Mouse (Mus musculus) stomach, embryonic 15.5 days (tissue): Measurements from ENCODE around the gene Plin5. TPM values are rescaled to one million over a fixed set of nuclear protein-coding genes. Genes with fewer than 3 reads are reported as not detected.
A peak's percentile ranks its signal among the peaks of the same experiment; 100 is the strongest.
"Not testable (repeated sequence)": the region's sequence is repeated elsewhere in the genome, so short reads cannot be mapped to it uniquely, and the experiment has no call there.

Source experiments
- ATAC-seq: fragments of 200-750 bp; cut with Nextera tagmentation; 2 replicates; pipeline ENCODE4 v1.8.0; 2017; ENCODE audit warnings: low read depth, moderate number of reproducible peaks, moderate TSS enrichment; ENCODE audit not compliant: insufficient read depth, low FRiP score
- H3K27ac ChIP-seq: fragments of 300-500 bp; sonication (generic); 2 replicates; pipeline ENCODE4 v1.5.1; 2015; ENCODE audit warnings: mild to moderate bottlenecking, inconsistent platforms
- H3K27me3 ChIP-seq: fragments of 300-500 bp; sonication (generic); replicated peaks from 2 replicates; pipeline ENCODE4 v1.6.1; 2015; ENCODE audit warnings: inconsistent platforms
- H3K36me3 ChIP-seq: fragments of 300-500 bp; sonication (generic); 2 replicates; pipeline ENCODE4 v1.6.1; 2015; ENCODE audit warnings: inconsistent platforms
- H3K4me1 ChIP-seq: fragments of 300-500 bp; sonication (generic); 2 replicates; pipeline ENCODE4 v1.6.1; 2015; ENCODE audit warnings: inconsistent platforms
- H3K4me2 ChIP-seq: fragments of 300-500 bp; sonication (generic); 2 replicates; pipeline ENCODE4 v1.6.1; 2015; ENCODE audit warnings: mild to moderate bottlenecking, inconsistent platforms
- H3K4me3 ChIP-seq: fragments of 300-500 bp; sonication (generic); replicated peaks from 2 replicates; pipeline ENCODE4 v1.5.1; 2015; ENCODE audit warnings: inconsistent platforms
- H3K9ac ChIP-seq: fragments of 300-500 bp; sonication (generic); 2 replicates; pipeline ENCODE4 v1.6.1; 2015; ENCODE audit warnings: inconsistent platforms
- H3K9me3 ChIP-seq: fragments of 300-500 bp; sonication (generic); 2 replicates; pipeline ENCODE4 v1.6.1; 2016; ENCODE audit warnings: inconsistent platforms
- WGBS: fragments of 180-500 bp; shearing (Covaris S2); methylation state at CpG from one replicate; pipeline ENCODE4 v1.1.7; 2015; 5-methylcytosine and 5-hydroxymethylcytosine counted together
- polyA plus RNA-seq: library from polyadenylated mRNA; unstranded; fragments of >200 nt; fragmentation: Nextera tagmentation; extraction: Ambion mirVana; gene quantifications from 2 replicates; pipeline ENCODE4 v1.2.1, GENCODE M21; 2015

Plin5 gene
- polyA plus RNA-seq, 1 experiment from 2014 or later: 0.42 TPM

GRCm38 (mm10) chr17:56078880-56079795 is 38.3 kb downstream of the Plin5 start, which contains the start of gene Hdgfl2:
Hdgfl2 (plus strand) TSS chr17:56079634.
- WGBS: under 1% methylated on average over 59 of the region's 61 CpGs
- Histone ChIP-seq H3K9ac (peak within 1 kb of the TSS; percentile 88), H3K36me3 (0 out of 2 replicates have a peak, but pooled peaks cover 7% of the 10 kb centered on the region), H3K4me3 (peak within 1 kb of the TSS; percentile 84), H3K4me2 (peak within 1 kb of the TSS; percentile 91), H3K27ac (peak within 1 kb of the TSS; percentile 61; the same call in 1 of the 2 replicates), H3K4me1 (peaks cover 29% of the 10 kb centered on the region), H3K9me3 (no peaks in the 10 kb centered on the region), H3K27me3 (no peaks in the 10 kb centered on the region)
- peak; percentile 93 for ATAC-seq

DNA sequence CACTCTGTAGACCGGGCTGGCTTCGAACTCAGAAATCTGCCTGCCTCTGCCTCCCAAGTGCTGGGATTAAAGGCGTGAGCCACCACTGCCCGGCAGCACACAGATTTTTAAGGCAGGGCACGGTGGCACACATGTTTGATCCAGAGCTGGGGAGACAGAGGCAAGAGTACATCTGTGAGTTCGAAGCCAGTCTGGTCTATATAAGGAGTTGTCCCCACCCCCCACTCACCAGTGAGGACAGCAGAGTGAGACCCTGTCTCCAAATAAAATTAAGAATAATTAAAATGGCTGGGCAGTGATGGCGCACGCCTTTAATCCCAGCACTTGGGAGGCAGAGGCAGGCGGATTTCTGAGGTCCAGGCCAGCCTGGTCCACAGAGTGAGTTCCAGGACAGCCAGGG is 39.0 kb downstream of the Plin5 start:
- peak overlapping the region; percentile 61; the same call in 1 of the 2 replicates for H3K27ac ChIP-seq
- peak overlapping the region; percentile 45 for H3K4me2 ChIP-seq
- not testable (repeated sequence) for ATAC-seq, H3K27me3 ChIP-seq, H3K9me3 ChIP-seq, H3K36me3 ChIP-seq, H3K9ac ChIP-seq
- peak overlapping the region; percentile 84 for H3K4me3 ChIP-seq
- peaks cover 35% of the 10 kb centered on the region for H3K4me1 ChIP-seq
- WGBS: 63% methylated on average over 9 of the region's 9 CpGs

GRCm38 (mm10) chr17:56077523-56077922 is 39.9 kb downstream of the Plin5 start:
- Histone ChIP-seq H3K4me1 (peaks cover 38% of the 10 kb centered on the region), H3K27ac (no peak overlapping the region), H3K4me3 (no peak overlapping the region), H3K36me3 (peaks cover 5% of the 10 kb centered on the region), H3K9me3 (no peaks in the 10 kb centered on the region), H3K27me3 (no peaks in the 10 kb centered on the region), H3K9ac (no peak overlapping the region), H3K4me2 (no peak overlapping the region)
- ATAC-seq: no peak
- WGBS: 88% methylated on average over 5 of the region's 5 CpGs

DNA sequence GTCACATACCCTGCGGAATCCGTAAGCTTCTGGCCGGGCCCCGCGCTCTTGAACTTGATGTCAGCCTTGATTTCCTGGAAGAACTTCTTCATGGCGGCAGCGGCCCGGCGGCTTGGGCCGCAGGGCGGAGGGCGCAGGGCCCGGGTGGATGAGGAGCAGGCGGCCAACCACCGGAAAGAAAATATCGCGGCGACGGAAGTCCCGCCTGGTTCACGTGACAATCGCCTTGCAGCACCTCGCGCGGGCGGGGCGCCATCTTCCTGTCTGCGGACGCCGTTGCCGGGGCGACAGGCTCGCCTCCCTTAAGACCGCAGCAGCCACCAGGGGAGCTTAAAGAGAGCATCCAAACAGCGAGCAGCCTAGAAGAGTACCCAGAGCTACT is 42.6 kb downstream of the Plin5 start, which contains the start of gene Ubxn6:
Gene Ubxn6 (minus strand): TSS at position 202 of the 382 bp plus-strand sequence.
- Histone ChIP-seq H3K4me3 (peak within 1 kb of the TSS; percentile 80), H3K4me1 (peaks cover 14% of the 10 kb centered on the region; the same call in 1 of the 2 replicates), H3K36me3 (peaks cover 28% of the 10 kb centered on the region), H3K9ac (peak within 1 kb of the TSS; percentile 64; the same call in 1 of the 2 replicates), H3K27me3 (no peaks in the 10 kb centered on the region), H3K27ac (peak within 1 kb of the TSS; percentile 98), H3K9me3 (no peaks in the 10 kb centered on the region), H3K4me2 (peak within 1 kb of the TSS; percentile 65)
- 0% methylated on average over 35 of the region's 35 CpGs for WGBS
- ATAC-seq: peak; percentile 16; the same call in 1 of the 2 replicates

GRCm38 (mm10) chr17:56074097-56074826 is 43.1 kb downstream of the Plin5 start:
- peak overlapping the region; percentile 98 for H3K27ac ChIP-seq
- peak; percentile 9 for ATAC-seq
- peak overlapping the region; percentile 65 for H3K4me2 ChIP-seq
- no peaks in the 10 kb centered on the region for H3K9me3 ChIP-seq
- 7% methylated on average over 22 of the region's 22 CpGs for WGBS
- peak overlapping the region; percentile 64; the same call in 1 of the 2 replicates for H3K9ac ChIP-seq
- peaks cover 32% of the 10 kb centered on the region for H3K36me3 ChIP-seq
- H3K27me3 ChIP-seq: no peaks in the 10 kb centered on the region
- peak overlapping the region; percentile 80 for H3K4me3 ChIP-seq
- peaks cover 14% of the 10 kb centered on the region; the same call in 1 of the 2 replicates for H3K4me1 ChIP-seq

DNA sequence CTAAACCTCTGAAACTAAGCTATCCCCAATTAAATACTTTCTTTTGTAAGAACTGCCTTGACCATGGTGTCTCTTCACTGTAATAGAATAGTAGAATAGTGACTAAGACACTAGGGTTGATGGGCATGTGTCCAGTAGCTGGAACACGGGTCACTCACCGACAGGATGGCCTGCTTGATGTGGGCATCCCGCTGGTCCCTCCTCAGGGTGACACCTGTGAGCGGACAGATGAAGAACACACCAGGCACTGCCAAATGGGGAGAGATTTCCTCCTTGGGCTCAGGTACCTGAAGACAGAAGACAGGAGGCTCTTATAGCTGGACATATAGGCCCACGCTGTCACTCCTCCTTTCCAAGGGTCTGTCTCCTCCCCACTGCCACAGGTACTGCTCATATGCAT is 45.2 kb downstream of the Plin5 start:
- WGBS: 91% methylated on average over 5 of the region's 5 CpGs
- Histone ChIP-seq H3K4me3 (no peak overlapping the region), H3K27ac (no peak overlapping the region), H3K4me2 (no peak overlapping the region), H3K9ac (no peak overlapping the region), H3K4me1 (peaks cover 14% of the 10 kb centered on the region; the same call in 1 of the 2 replicates), H3K9me3 (no peaks in the 10 kb centered on the region), H3K36me3 (peaks cover 52% of the 10 kb centered on the region), H3K27me3 (no peaks in the 10 kb centered on the region)
- ATAC-seq: no peak

- H3K36me3 ChIP-seq: peaks cover 61% of the 10 kb centered on the region
- no peaks in the 10 kb centered on the region for H3K27me3 ChIP-seq
- H3K27ac ChIP-seq: no peak overlapping the region
- no peak overlapping the region for H3K4me2 ChIP-seq
- no peak for ATAC-seq
- no peaks in the 10 kb centered on the region for H3K9me3 ChIP-seq
- H3K4me1 ChIP-seq: peaks cover 14% of the 10 kb centered on the region; the same call in 1 of the 2 replicates
- H3K4me3 ChIP-seq: no peak overlapping the region
- H3K9ac ChIP-seq: no peak overlapping the region
These were observed 46.3 kb downstream of the Plin5 start for GRCm38 (mm10) chr17:56071126-56071525.

- Histone ChIP-seq H3K27me3 (no peaks in the 10 kb centered on the region), H3K36me3 (peaks cover 82% of the 10 kb centered on the region), H3K4me1 (peaks cover 8% of the 10 kb centered on the region; the same call in 1 of the 2 replicates), H3K9me3 (no peaks in the 10 kb centered on the region), H3K9ac (no peak overlapping the region), H3K4me3 (no peak overlapping the region), H3K4me2 (no peak overlapping the region), H3K27ac (no peak overlapping the region)
- 96% methylated on average over 14 of the region's 14 CpGs for WGBS
- no peak for ATAC-seq
These were observed 48.3 kb downstream of the Plin5 start for GRCm38 (mm10) chr17:56069066-56069465.

DNA sequence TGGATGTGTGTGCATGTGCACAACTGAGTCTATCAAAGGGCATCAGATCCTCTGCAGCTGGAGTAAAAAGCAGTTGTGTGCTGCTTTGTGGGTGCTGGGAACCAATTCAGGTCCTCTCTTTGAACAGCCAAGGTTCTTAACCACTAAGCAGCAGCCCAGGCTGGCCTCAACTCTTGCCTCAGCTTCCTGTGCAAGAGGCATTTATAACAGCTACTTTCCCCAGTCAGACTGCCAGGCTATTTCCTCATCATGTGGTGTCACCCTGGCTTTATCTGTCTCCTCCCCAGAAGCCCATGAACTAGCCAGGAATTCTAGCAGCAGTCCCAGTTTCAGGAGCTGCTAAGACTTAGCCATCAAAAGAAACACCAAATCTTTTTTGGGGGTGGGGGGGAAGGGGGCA is 50.9 kb downstream of the Plin5 start:
- Histone ChIP-seq H3K9ac (no peak overlapping the region), H3K27me3 (no peaks in the 10 kb centered on the region), H3K36me3 (peaks cover 93% of the 10 kb centered on the region), H3K4me2 (no peak overlapping the region), H3K4me1 (no peaks in the 10 kb centered on the region), H3K9me3 (no peaks in the 10 kb centered on the region), H3K27ac (no peak overlapping the region), H3K4me3 (no peak overlapping the region)
- no peak for ATAC-seq

DNA sequence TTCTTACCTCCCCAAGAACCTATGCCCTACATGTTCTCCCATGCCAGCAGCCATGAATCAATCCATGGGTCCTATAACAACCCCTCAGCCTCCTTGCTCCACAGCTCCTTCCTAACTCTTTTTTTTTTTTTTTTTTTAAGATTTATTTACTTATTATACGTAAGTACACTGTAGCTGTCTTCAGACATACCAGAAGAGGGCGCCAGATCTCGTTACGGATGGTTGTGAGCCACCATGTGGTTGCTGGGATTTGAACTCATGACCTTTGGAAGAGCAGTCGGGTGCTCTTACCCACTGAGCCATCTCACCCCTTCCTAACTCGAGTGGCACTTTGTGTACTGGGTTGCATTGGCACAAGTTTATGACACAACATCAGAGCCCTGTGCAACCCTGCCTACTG is 51.7 kb downstream of the Plin5 start:
- H3K9ac ChIP-seq, ATAC-seq: not testable (repeated sequence)

GRCm38 (mm10) chr17:56062081-56062480 is 55.3 kb downstream of the Plin5 start:
- Histone ChIP-seq H3K27ac (no peak overlapping the region), H3K4me2 (no peak overlapping the region), H3K9me3 (no peaks in the 10 kb centered on the region), H3K36me3 (peaks cover 91% of the 10 kb centered on the region), H3K4me1 (no peaks in the 10 kb centered on the region), H3K9ac (no peak overlapping the region), H3K4me3 (no peak overlapping the region), H3K27me3 (no peaks in the 10 kb centered on the region)
- WGBS: 94% methylated on average over 7 of the region's 7 CpGs
- no peak for ATAC-seq

More for the DNA sequence above, 51.7 kb downstream of the Plin5 start:
- H3K36me3 ChIP-seq: peaks cover 94% of the 10 kb centered on the region
- WGBS: 79% methylated on average over 6 of the region's 6 CpGs
- not testable (repeated sequence) for H3K4me2 ChIP-seq, H3K4me1 ChIP-seq, H3K27me3 ChIP-seq, H3K27ac ChIP-seq, H3K4me3 ChIP-seq, H3K9me3 ChIP-seq
